Mouse (Mus musculus): ENCODE results near the gene Gas6. TPM values are rescaled to one million over a fixed set of nuclear protein-coding genes. Genes with fewer than 3 reads are reported as not detected.

Gene Gas6
- polyA plus RNA-seq, 1 experiment from 2014 or later, result 67.4 TPM

GRCm38 (mm10) chr8:13512677-13513076 is 18.4 kb upstream of the Gas6 start:
- H3K4me1 ChIP-seq (ENCODE audit: control insufficient read depth, insufficient read depth, low read depth, low read length), result no peaks in the 10 kb centered on the region
- no peak overlapping the region for H3K4me2 ChIP-seq (ENCODE audit: low read length)
- no peaks in the 10 kb centered on the region for H3K9me3 ChIP-seq (ENCODE audit: control insufficient read depth, low read length)
- no peaks in the 10 kb centered on the region for H3K36me3 ChIP-seq (ENCODE audit: control insufficient read depth, insufficient read depth, low read length)
- no peaks in the 10 kb centered on the region for H3K27me3 ChIP-seq (replicated peaks; ENCODE audit: control insufficient read depth, insufficient read depth, low read length)
- ATAC-seq, result peak; percentile 24; the same call in 1 of the 2 replicates
- no peak overlapping the region for H3K9ac ChIP-seq (ENCODE audit: low read depth, low read length)
- no peak overlapping the region for H3K27ac ChIP-seq (ENCODE audit: low read depth, low read length)
- no peak overlapping the region for H3K4me3 ChIP-seq (ENCODE audit: low read length)
- WGBS, result 78% methylated on average over 6 of the region's 6 CpGs

DNA sequence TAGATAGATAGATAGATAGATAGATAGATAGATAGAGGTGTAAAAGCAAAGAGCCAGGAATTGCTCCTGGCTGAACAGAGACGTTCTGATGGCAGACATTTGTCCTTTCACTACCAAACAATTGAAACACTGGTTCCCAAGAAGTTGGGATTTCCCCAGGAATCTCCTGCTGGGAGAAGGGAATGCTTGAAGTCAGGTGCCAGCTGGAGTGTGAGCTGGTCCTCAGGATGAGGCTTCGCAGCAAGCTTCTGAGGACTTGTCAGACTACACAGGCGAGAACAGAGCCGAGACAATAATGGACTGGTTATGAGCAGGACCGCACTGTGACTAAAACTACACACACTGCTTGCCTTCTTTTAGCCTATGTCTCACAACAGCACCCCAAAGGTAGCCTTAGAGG is 17.7 kb upstream of the Gas6 start:
- no peak for ATAC-seq
- Histone ChIP-seq H3K4me3 (ENCODE audit: low read length) (no peak overlapping the region), H3K4me1 (ENCODE audit: control insufficient read depth, insufficient read depth, low read depth, low read length) (no peaks in the 10 kb centered on the region), H3K27me3 (replicated peaks; ENCODE audit: control insufficient read depth, insufficient read depth, low read length) (no peaks in the 10 kb centered on the region), H3K4me2 (ENCODE audit: low read length) (no peak overlapping the region), H3K9me3 (ENCODE audit: control insufficient read depth, low read length) (no peaks in the 10 kb centered on the region), H3K9ac (ENCODE audit: low read depth, low read length) (no peak overlapping the region), H3K36me3 (ENCODE audit: control insufficient read depth, insufficient read depth, low read length) (no peaks in the 10 kb centered on the region), H3K27ac (ENCODE audit: low read depth, low read length) (no peak overlapping the region)
- 64% methylated on average over 5 of the region's 5 CpGs for WGBS

GRCm38 (mm10) chr8:13507284-13507937 is 13.1 kb upstream of the Gas6 start:
- Histone ChIP-seq H3K27me3 (replicated peaks; ENCODE audit: control insufficient read depth, insufficient read depth, low read length) (no peaks in the 10 kb centered on the region), H3K36me3 (ENCODE audit: control insufficient read depth, insufficient read depth, low read length) (no peaks in the 10 kb centered on the region), H3K9me3 (ENCODE audit: control insufficient read depth, low read length) (no peaks in the 10 kb centered on the region), H3K4me1 (ENCODE audit: control insufficient read depth, insufficient read depth, low read depth, low read length) (no peaks in the 10 kb centered on the region), H3K9ac (ENCODE audit: low read depth, low read length) (no peak overlapping the region), H3K27ac (ENCODE audit: low read depth, low read length) (no peak overlapping the region), H3K4me2 (ENCODE audit: low read length) (no peak overlapping the region), H3K4me3 (ENCODE audit: low read length) (no peak overlapping the region)
- no peak for ATAC-seq
- 82% methylated on average over 3 of the region's 3 CpGs for WGBS

GRCm38 (mm10) chr8:13506849-13507248 is 12.6 kb upstream of the Gas6 start:
- Histone ChIP-seq H3K9ac (ENCODE audit: low read depth, low read length) (no peak overlapping the region), H3K27me3 (replicated peaks; ENCODE audit: control insufficient read depth, insufficient read depth, low read length) (no peaks in the 10 kb centered on the region), H3K4me3 (ENCODE audit: low read length) (no peak overlapping the region), H3K4me2 (ENCODE audit: low read length) (no peak overlapping the region), H3K27ac (ENCODE audit: low read depth, low read length) (no peak overlapping the region), H3K36me3 (ENCODE audit: control insufficient read depth, insufficient read depth, low read length) (no peaks in the 10 kb centered on the region), H3K4me1 (ENCODE audit: control insufficient read depth, insufficient read depth, low read depth, low read length) (no peaks in the 10 kb centered on the region), H3K9me3 (ENCODE audit: control insufficient read depth, low read length) (no peaks in the 10 kb centered on the region)
- 39% methylated on average over 4 of the region's 4 CpGs for WGBS
- ATAC-seq, result no peak

- Histone ChIP-seq H3K4me3 (ENCODE audit: low read length) (no peak overlapping the region), H3K36me3 (ENCODE audit: control insufficient read depth, insufficient read depth, low read length) (no peaks in the 10 kb centered on the region), H3K9ac (ENCODE audit: low read depth, low read length) (no peak overlapping the region), H3K27ac (ENCODE audit: low read depth, low read length) (no peak overlapping the region), H3K27me3 (replicated peaks; ENCODE audit: control insufficient read depth, insufficient read depth, low read length) (no peaks in the 10 kb centered on the region), H3K9me3 (ENCODE audit: control insufficient read depth, low read length) (no peaks in the 10 kb centered on the region; the same call in 1 of the 2 replicates), H3K4me1 (ENCODE audit: control insufficient read depth, insufficient read depth, low read depth, low read length) (no peaks in the 10 kb centered on the region), H3K4me2 (ENCODE audit: low read length) (no peak overlapping the region)
- ATAC-seq, result no peak
These were observed 10.8 kb upstream of the Gas6 start for GRCm38 (mm10) chr8:13504894-13505674.

- 77% methylated on average over 8 of the region's 8 CpGs for WGBS
- ATAC-seq, result no peak
- no peaks in the 10 kb centered on the region for H3K36me3 ChIP-seq (ENCODE audit: control insufficient read depth, insufficient read depth, low read length)
- no peaks in the 10 kb centered on the region for H3K4me1 ChIP-seq (ENCODE audit: control insufficient read depth, insufficient read depth, low read depth, low read length)
- no peaks in the 10 kb centered on the region for H3K27me3 ChIP-seq (replicated peaks; ENCODE audit: control insufficient read depth, insufficient read depth, low read length)
- H3K9me3 ChIP-seq (ENCODE audit: control insufficient read depth, low read length), result no peaks in the 10 kb centered on the region; the same call in 1 of the 2 replicates
- no peak overlapping the region for H3K4me2 ChIP-seq (ENCODE audit: low read length)
- no peak overlapping the region for H3K9ac ChIP-seq (ENCODE audit: low read depth, low read length)
- no peak overlapping the region for H3K4me3 ChIP-seq (ENCODE audit: low read length)
- no peak overlapping the region for H3K27ac ChIP-seq (ENCODE audit: low read depth, low read length)
These were observed 9.8 kb upstream of the Gas6 start for GRCm38 (mm10) chr8:13503936-13504606.

GRCm38 (mm10) chr8:13501221-13501620 is 6.9 kb upstream of the Gas6 start:
- H3K4me1 ChIP-seq (ENCODE audit: control insufficient read depth, insufficient read depth, low read depth, low read length), result no peaks in the 10 kb centered on the region
- no peak overlapping the region for H3K4me2 ChIP-seq (ENCODE audit: low read length)
- WGBS, result 85% methylated on average over 3 of the region's 3 CpGs
- no peak overlapping the region for H3K4me3 ChIP-seq (ENCODE audit: low read length)
- ATAC-seq, result no peak
- no peaks in the 10 kb centered on the region for H3K27me3 ChIP-seq (replicated peaks; ENCODE audit: control insufficient read depth, insufficient read depth, low read length)
- no peaks in the 10 kb centered on the region for H3K36me3 ChIP-seq (ENCODE audit: control insufficient read depth, insufficient read depth, low read length)
- no peak overlapping the region for H3K27ac ChIP-seq (ENCODE audit: low read depth, low read length)
- no peak overlapping the region for H3K9ac ChIP-seq (ENCODE audit: low read depth, low read length)
- H3K9me3 ChIP-seq (ENCODE audit: control insufficient read depth, low read length), result no peaks in the 10 kb centered on the region; the same call in 1 of the 2 replicates

GRCm38 (mm10) chr8:13493011-13493410 is 1.3 kb downstream of the Gas6 start:
- peak overlapping the region; percentile 78 for H3K4me3 ChIP-seq (ENCODE audit: low read length)
- peaks cover 4% of the 10 kb centered on the region; the same call in 1 of the 2 replicates for H3K36me3 ChIP-seq (ENCODE audit: control insufficient read depth, insufficient read depth, low read length)
- no peaks in the 10 kb centered on the region for H3K9me3 ChIP-seq (ENCODE audit: control insufficient read depth, low read length)
- peaks cover 18% of the 10 kb centered on the region for H3K4me1 ChIP-seq (ENCODE audit: control insufficient read depth, insufficient read depth, low read depth, low read length)
- H3K27me3 ChIP-seq (replicated peaks; ENCODE audit: control insufficient read depth, insufficient read depth, low read length), result no peaks in the 10 kb centered on the region; the same call in 1 of the 2 replicates
- no peak overlapping the region; the same call in 1 of the 2 replicates for H3K9ac ChIP-seq (ENCODE audit: low read depth, low read length)
- H3K4me2 ChIP-seq (ENCODE audit: low read length), result peak overlapping the region; percentile 77
- 40% methylated on average over 11 of the region's 11 CpGs for WGBS
- no peak; the same call in 1 of the 2 replicates for ATAC-seq
- H3K27ac ChIP-seq (ENCODE audit: low read depth, low read length), result no peak overlapping the region

Measured in hindbrain, embryonic 16.5 days (tissue).